Mouse (Mus musculus) adrenal gland, adult 2 months (tissue): ENCODE data around the gene Tcf25. TPM values are rescaled to one million over a fixed set of nuclear protein-coding genes. Genes with fewer than 3 reads are reported as not detected.

ENCODE experiments used
- DNase-seq: peaks from one replicate; pipeline ENCODE4 v3.0.0; 2021
- polyA plus RNA-seq: library from polyadenylated mRNA; depleted of rRNA; stranded (reverse); fragments of >200 nt; gene quantifications from 2 replicates; pipeline ENCODE4 v1.2.3, GENCODE M21; 2012
- total RNA-seq, 2 experiments: library from RNA; stranded (reverse); gene quantifications; 2 replicates each; pipeline ENCODE4 v1.2.3; 2021

The Tcf25 gene
- total and polyA plus RNA-seq, 3 experiments = 158 to 235 (median 230) TPM

DNA sequence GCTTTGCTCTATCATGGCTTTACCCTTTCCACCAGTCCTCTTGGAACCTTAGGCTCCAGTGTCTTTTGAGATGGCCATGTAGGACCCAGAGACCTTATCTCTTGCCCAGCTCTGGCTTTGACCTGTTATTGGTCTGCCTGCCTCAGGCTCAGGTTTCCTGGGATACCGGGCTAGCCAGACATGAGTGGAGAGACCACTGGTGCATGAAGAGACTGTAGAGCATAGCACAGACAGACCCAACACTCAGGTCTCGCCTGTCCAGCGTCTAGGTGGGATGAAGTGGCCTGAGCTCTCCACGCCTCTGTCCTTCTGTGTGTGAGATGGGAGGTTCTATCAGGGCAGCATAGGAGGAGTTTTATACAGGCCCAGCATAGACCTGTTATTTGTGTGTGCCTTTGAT lies 24.5 kb upstream of the Tcf25 start:
- DNase-seq = no peak

DNA sequence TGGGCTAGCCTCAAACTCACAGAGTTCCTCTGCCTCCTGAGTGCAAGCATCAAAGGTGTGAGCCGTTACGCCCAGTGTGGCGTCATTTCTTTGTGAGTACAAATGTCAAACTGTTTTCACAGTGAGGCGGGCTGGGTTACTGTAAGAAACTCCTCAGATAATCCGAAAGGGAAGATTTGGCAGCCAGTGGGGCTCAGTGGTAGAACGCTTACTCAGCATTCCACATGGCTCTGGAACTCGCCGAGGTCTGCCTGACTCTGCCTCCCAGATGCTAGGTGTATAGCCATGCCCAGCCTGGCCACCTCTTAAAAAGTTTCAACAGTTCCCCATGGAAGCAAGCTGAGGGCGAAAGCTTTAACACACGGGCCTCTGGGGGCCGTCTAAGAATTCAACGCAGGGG lies 21.4 kb upstream of the Tcf25 start:
- DNase-seq = no peak

DNA sequence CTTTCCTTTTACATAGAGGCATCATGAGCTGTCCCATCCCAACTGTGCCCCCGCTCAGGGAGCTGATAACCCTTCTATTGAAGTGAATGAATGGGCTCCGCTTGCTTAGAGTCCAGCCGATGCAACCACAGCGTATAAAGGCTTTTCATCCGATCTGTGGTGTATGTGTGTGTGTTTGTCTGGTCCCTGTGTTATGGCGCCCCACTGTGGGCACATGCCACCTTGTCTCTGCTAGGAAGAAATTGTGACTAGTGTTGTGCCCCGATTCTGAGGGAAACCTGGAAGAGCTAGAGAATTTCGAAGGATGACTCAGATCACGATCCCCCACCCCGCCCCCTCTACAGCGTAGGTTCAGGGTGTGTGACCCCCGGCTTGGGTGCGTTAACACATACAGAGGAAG lies 20.8 kb upstream of the Tcf25 start:
- DNase-seq = peak; percentile 38

DNA sequence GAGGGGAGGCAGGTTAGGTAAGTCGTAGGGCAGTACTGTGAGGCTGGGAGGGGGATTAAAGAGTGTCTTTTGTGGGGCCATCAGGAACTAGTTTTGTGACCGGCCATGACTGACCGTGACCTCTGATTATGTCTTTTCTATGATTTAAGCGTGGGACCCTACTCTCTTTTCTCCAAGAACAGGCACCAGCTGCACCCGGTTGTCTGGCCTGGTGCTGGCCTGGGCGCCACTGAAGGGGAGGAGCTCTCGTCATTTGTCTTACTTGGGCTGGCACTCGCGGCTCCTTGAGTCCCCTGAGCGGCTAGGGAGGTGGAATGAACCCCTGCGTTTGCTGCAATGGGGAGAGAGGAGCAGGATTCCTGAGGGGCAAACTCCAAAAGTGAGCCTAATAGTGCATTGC lies 20.3 kb upstream of the Tcf25 start:
- DNase-seq = no peak

DNA sequence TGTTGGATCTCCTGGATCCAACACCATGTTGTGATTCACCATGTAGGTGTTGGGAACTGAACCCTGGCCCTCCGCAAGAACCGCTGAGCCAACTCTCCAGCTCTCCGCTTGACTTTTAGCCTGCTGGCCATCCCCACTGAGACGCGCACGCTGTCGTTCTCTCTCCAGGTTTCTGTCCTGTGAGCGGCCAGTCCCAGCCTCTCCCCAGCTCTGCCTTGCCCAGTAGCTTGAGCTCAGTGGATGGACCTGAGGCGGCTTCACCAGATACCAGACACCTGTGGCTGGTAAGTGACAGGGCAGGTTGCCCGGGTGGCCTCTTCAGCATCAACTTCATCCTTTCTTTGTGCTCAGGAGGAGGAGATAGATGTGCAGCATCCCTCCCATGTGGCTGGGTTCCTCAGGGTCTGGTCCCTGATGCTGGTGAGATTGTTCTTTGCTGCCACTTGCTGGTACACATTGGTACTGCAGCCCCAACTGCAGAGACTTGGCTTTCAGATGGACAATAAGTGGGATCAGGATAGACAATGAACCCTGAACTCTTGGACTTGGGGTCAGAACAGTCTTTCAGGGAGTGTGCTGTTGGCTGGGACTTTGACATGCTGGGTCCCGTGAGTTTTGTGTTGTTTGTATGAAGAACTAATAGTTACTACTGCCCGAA lies 12.3 kb upstream of the Tcf25 start:
- DNase-seq = peak; percentile 68

DNA sequence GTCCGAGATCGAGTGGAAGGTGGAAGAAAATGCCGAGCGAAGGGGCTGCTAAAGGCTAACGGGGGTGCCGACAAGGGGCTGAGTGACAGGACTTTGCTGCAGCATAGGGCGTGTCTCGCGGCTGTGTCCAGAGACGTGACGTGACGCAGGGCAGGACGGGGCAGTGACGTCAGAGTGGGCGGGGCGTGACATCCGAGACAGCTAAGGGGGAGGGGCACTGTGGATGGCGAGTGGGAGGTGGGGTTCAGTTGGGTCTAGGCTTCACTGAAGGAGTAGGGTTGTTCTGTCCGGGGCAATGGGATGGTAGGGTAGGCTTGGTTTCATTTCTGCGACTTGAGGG lies 656 bp downstream of the Tcf25 start:
- DNase-seq = peak; percentile 95

DNA sequence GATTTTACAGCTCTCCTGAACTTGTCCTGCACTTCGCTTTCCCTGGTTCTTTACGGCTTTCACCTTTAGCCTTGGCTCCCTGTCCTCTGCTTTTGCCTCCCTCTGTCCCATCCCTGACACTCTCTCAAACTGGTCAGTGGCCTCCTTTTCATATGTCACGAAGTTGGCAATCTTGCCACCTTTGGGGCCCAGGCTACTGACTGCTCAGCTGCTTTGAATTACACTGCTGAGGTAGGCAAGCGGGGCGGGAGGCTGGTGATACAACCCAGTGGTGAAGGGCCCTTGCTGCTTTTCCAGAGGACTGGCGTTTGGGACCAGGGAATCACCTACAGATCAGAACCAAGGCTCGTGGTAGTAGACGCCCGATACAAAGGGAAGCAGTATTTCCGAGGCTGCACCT lies 2.1 kb downstream of the Tcf25 start:
- no peak for DNase-seq

DNA sequence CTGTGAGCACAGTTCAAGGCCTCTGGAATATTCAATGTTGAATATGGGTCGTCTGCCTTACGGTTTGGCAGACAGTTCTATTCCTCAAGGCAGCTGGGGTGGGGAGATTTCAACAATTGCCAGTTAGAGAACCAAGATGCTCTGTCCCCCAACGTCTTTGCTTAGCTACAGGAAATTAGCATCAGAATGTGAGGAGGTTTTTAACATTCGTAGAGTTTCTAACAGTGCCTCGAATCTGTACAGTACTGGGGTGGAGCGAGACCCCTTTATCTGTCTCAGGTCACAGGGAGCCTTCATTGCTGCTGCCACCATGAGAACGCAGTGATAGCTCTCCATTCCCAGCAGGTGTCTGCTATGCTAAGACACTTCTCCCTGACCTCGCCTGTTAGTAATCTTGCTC lies 2.6 kb downstream of the Tcf25 start:
- DNase-seq = no peak

DNA sequence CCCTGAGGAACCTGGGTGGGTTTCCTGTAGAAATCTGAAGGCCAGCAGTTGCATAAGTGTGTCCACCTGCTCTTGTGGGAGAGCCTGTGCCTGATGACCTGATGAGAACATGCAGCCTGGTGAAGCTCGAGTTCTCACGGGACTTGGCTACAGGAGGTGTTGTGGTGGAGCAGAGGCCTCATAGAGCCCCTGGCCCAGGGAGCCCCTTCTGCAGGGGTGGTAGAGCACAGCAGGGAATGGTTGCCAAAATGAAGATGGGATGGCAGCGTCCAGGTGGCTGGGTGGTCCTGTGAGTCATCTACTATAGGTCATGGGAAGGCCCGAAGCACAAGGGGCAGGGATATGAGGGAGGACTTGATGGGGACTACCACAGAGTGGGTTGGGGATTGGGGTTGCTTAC lies 8.2 kb downstream of the Tcf25 start:
- DNase-seq = no peak

DNA sequence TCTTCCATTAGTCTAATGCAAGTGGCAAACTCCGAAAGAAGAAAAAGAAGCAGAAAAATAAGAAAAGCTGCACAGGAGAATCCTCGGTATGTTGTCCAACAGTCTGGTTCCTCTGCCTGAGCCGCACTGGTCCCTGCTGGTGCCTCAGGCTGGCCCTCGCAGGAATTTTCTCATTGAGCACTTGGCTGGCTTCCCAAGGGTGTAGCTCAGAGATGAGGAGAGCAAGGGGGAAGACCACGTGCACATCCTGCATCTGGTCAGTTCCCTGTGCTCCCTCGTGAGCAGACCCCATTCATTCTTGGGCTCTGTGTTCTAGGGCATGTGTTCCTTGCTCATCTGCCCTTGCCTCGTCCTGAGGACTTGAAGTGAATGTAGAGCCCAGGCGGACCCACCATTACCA lies 9.0 kb downstream of the Tcf25 start:
- no peak for DNase-seq

DNA sequence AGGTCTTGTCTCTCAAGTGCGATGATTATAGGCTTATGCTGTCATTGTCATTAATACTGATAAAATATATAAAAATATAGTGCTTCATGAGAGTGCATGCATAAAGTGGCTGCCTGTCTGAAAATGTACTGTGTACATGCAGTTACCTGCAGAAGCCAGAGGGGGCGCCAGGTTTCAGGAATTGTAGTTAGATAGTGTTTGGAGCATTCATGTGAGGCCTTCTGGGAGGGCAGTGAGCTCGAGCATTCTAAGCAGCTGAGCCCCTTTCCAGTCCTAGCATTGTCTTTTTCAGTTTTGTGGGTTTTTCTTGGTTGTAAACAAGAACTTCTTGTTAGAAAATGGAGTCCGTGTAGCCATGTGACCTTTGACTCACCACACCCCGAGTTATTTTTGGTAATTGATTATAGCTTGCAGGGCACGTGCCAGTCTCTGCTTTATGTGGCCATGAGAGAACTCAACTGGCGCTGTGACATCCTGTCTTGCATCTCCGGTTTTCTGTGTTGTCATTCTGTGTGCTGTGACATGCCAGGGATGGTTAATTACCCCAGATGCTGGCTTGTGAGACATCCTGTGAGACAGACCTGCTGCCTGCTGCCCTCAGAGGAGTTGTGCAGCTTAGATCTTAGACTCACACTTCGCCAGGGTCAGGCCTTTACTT lies 11.5 kb downstream of the Tcf25 start:
- DNase-seq = no peak

DNA sequence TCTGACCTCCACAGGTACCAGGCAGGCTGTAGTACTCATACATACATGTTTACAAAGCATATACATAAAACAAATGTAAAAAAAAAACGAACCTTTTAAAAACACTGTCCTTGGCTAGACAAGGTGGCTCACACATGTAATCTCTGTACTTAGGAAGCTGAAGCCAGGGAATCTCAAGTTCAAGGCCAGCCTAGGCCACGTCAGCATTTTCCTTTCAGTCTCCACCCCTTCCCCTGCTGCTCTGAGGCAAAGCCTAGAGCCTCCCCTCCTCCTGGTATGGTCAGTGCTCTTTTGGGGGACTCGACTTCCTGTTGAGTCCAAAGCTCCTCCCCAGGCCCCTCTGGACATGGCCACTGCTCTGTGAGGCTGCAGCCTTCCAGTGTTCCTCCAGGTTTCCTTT lies 13.5 kb downstream of the Tcf25 start:
- peak; percentile 70 for DNase-seq

DNA sequence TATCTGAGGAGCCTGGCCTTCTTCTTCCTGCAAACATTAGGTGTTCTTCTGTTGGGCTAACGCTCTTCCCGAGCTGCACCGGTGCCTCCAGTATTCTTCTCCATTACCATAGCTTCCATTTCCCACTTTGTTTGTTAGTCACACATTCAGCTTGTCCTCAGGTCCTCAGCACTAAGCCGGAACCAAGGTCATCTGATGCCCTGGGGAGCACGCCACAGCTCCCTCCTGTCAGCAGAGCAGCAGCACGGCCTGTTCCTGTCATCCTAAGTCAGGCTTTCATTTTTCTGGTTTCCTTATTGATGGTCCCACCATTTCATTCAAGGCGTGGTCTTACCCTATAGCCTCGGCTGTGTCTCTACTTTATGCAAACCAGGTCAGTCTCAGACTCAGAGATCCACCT lies 14.2 kb downstream of the Tcf25 start:
- DNase-seq = peak; percentile 38

DNA sequence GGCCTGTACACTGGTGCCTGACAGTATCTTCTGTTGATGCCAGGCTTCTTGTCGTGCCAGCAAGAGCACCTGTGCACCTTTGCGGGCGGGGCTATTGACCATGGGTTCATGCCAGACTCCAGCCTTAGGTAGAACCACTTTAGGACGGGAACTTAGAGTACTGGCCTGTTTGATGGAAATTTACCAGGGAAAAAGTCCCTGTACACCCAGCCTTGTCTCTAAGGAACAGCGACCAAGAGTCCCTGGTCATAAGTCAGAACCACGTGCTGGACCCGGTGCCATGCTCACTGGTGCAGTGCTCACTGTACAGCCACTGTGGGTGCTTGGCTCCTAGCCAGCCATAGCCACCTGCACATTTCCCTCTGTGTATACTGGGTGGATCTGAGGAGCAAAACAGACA lies 15.5 kb downstream of the Tcf25 start:
- DNase-seq = no peak

DNA sequence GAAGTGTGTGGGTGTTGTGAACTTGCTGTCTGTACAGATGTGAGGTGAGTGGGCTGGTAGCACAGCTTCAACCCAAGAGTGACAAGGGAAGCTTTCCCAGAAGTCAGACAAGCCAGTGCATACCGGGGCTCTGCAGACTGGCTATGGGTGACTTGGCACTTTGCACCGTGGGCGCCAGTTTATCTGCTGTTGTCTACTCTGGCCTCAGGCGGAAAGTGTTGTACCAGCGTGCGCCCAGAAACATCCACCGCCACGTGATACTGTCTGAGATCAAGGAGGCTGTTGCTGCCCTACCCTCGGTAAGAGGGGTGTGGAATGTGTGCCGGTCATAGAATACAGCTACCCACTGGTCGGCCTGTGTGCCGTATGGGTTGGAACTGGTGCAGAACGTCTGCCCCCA lies 24.8 kb downstream of the Tcf25 start:
- no peak for DNase-seq

DNA sequence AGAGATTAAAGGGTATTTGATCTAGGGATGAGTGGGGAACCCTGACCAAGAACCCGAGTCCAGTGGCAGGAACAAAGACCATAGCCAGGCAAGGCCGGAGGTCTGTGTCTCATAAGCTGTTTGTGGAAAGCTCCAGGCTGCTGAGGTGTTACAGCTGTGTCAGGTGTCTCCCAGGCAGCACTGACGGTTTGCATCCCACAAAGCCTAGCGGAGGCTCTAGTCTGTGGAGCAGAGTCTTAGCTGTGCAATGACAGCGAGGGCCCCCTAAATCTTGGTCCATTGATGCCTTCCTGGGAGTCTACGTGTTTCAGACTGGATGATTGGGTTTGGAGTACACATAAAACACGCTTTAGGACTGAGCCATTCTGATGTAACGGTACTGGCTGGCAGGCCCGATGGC lies 28.4 kb downstream of the Tcf25 start:
- no peak for DNase-seq

DNA sequence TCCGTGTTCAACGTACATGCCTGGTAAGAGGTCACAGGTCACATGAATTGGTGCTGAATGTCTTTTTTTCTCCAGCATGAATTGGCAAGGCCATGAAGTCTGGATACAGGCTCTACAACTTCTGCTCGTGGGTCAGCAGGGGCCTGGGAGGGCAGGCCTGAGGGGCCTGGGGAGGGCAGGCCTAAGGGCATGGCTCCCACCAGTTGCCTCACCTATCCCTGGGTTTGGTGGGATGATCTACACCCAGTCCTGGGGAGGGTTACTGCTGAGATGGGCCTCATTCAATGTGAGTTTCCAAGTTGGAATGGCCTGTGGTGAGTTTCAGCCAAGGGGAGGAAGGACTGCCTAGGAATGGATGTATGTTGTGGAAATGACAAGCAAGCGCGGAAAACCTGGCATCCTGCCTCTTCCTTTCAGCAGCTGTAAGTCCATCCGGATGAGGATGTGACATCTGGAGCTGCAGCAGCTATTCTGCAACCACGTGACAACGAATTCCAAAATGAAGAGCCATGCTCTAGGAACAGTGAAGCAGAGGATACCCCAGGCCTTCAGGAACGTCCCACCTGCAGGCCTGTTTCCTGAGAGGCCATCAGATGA lies 29.3 kb downstream of the Tcf25 start:
- no peak for DNase-seq

DNA sequence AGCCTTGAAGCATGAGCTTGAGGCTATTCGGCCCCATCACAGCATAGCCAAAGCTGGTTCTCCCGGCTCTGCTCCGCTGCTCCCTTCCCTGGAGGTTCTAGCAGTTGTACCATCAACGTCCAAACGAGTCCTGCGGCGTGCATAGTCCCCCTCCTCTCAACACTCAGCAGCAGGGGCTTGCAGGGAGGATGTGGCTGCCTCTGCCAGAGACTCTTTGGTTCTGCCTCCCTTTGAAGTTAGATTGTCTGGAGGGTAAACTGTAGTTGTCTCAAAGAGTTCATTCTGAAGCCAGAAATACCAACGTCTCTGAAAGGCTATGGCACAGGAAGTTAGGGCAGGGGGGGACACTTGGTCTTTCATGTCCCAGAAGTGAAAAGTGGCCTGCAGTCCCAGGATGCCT lies 31.0 kb downstream of the Tcf25 start:
- DNase-seq = no peak

DNA sequence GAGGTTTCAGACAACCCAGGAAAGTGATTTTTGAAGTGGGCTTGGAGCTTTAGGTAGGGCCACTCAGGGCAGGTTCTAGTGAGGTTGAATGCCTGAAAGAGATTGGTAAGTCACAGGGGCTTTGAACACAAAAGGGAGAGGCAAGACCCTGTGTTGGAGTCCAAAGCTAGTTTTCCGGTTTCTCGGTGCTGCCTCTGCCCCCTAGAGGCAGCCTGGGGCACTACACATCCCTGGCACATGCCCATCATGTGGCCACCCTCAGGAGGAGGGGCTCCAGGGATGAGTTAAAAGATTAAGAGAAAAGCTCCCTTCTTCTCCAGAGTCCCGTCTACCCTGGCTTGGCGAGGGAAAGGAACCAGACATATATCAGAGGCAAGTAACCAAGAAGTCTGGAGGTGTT lies 33.2 kb downstream of the Tcf25 start, which contains the start of gene Mc1r:
Mc1r (plus strand) TSS at position 322 of the 400 bp plus-strand sequence.
- peak; percentile 66 for DNase-seq

DNA sequence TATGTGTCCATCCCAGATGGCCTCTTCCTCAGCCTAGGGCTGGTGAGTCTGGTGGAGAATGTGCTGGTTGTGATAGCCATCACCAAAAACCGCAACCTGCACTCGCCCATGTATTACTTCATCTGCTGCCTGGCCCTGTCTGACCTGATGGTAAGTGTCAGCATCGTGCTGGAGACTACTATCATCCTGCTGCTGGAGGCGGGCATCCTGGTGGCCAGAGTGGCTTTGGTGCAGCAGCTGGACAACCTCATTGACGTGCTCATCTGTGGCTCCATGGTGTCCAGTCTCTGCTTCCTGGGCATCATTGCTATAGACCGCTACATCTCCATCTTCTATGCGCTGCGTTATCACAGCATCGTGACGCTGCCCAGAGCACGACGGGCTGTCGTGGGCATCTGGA lies 34.1 kb downstream of the Tcf25 start:
- DNase-seq = no peak

DNA sequence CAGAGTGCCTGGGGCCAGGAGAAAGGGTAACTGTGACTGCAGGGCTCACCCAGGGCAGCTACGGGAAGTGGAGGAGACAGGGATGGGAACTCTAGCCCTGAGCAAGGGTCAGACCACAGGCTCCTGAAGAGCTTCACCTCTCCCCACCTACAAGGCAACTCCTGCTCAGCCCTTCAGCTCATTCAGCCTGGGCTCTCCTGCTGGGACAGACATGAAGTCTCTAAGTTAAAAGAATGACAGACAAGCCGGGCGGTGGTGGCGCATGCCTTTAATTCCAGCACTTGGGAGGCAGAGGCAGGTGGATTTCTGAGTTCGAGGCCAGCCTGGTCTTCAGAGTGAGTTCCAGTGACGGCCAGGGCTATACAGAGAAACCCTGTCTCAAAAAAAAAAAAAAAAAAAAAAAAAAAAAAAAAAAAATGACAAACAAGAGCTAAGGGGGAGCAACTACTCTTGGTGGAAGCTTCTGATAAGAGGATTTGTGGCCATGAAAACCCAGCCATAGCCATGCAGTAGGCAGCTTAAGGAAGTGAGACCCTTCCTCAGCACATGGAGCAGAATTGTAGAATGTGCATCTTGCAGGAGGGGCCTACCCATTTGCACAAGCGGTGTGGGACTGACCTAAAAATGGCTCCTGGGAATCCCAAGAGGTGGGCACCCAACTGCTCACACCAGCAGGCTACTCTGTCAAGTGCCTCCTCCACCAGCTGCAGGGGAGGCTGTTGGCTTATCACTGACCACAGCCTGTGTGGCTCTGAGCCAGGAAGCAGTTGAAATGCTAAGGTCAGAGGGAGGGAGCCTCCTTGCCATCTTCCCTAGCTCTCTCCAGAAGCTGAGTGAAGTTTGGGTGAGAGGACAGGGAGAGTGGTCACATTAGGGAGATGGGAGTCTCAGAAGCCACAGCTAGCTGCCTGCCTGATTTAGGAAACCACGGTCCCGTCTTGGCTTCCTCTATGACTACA lies 35.3 kb downstream of the Tcf25 start:
- peak; percentile 79 for DNase-seq

DNA sequence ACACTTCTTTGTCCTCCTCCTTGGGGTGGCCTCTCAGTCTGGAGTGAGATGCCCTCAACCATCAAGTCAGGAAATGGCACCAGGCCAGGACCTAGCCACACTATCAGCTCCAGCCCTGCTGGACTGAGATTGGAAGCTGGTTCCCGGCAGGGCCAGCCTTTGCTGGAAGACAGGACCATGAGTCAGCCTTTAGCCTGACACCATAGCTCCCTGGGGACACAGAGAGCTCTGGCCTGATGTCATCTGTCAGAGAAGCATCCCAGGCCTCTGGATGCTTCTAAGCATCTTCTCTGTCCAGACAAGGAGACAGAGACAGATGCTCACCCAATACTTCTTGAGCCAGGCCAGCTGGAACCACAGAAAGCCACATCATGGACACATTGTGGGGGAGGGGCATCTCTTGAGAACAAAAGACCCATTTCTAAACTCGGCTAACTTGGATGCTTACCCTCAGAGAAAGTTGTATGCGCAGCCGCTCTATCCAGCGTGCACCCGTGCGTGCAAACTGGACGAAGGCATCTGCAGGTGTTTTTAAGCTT lies 36.6 kb downstream of the Tcf25 start:
- DNase-seq = peak; percentile 71
